Mouse (Mus musculus): ENCODE measurements around the gene Prss3. TPM values are rescaled to one million over a fixed set of nuclear protein-coding genes. Genes with fewer than 3 reads are reported as not detected.
"Not testable (repeated sequence)": the region's sequence is repeated elsewhere in the genome, so short reads cannot be mapped to it uniquely, and the experiment has no call there.

The Prss3 gene
- 0.23 TPM in 1 of 2 replicates, not detected in the other for polyA plus RNA-seq (2016; fragmentation: Nextera tagmentation; extraction: Ambion mirVana)

DNA sequence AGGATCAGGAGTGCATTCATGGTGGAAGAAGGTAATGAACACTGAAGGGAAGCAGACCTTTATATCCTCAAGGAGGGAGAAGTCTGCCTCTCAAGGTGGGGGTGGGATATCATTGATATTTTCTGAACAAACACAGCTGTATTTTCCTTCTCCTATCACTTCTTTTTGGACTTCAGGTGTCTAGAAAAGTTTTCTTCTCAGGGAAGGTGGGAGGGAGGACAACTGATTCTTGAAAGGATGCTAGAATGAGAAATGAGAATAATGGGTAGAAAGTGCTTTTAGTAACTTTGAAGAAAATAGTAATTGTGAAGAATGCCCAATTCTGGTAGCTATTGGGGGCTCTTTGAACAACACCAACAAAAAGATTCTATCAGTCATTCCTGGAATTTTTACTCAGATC is at the start of gene Prss3:
Gene Prss3 (minus strand): TSS at position 101 of the 400 bp plus-strand sequence.
- not testable (repeated sequence) for H3K27me3 ChIP-seq; H3K27ac ChIP-seq; H3K4me2 ChIP-seq (replicated peaks); H3K9me3 ChIP-seq; H3K4me1 ChIP-seq; H3K36me3 ChIP-seq; H3K9ac ChIP-seq; ATAC-seq (ENCODE audit: insufficient number of reproducible peaks, insufficient read depth, low FRiP score, low TSS enrichment); H3K4me3 ChIP-seq

DNA sequence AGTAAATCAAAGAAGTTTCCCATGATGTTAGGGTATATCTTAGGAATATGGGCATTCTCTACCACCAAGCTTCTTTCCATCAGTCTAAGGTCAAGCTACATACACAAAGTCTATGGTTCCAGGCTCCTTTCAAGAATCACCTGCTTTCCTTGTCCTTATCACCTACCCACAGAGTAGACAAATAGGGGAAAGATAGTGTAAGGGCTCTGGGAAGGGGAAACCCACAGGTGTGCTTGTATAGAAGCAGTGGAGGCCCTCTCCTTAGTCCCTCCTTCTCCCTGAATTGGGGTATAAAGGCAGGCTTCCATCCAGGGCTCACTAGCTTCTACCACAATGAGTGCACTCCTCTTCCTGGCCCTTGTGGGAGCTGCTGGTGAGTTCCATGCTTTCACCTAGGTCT is 14.6 kb upstream of the Prss3 start, which contains the start of gene Gm5771:
Gene Gm5771 (plus strand): TSS at position 301 of the 400 bp plus-strand sequence.
- not testable (repeated sequence) for H3K4me3 ChIP-seq; H3K4me1 ChIP-seq; H3K4me2 ChIP-seq (replicated peaks); H3K27me3 ChIP-seq; H3K27ac ChIP-seq; ATAC-seq (ENCODE audit: insufficient number of reproducible peaks, insufficient read depth, low FRiP score, low TSS enrichment); H3K9me3 ChIP-seq; H3K36me3 ChIP-seq; H3K9ac ChIP-seq

DNA sequence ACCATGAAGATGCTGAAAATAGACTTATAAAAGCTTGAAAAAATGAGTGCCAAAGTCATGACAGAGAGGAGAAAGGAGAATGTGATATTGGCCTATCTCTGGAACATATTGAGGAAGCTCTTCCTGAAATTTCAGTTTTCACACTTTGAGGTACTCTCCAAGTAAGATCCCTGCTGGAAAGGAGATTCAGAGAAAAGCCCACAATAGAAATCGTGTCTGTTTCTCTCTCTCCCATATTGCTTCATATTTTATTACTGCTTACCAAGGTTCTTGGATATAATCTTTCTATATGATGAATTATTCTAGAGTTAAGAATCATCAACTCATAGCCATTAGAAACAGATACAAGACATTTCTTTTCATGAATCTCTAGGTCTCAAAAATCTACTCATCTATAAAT is 14.2 kb upstream of the Prss3 start:
- not testable (repeated sequence) for H3K27ac ChIP-seq; H3K27me3 ChIP-seq; ATAC-seq (ENCODE audit: insufficient number of reproducible peaks, insufficient read depth, low FRiP score, low TSS enrichment); H3K36me3 ChIP-seq; H3K4me2 ChIP-seq (replicated peaks); H3K9me3 ChIP-seq; H3K4me3 ChIP-seq; H3K9ac ChIP-seq; H3K4me1 ChIP-seq
- 62% methylated on average over 1 of the region's 1 CpGs for WGBS

DNA sequence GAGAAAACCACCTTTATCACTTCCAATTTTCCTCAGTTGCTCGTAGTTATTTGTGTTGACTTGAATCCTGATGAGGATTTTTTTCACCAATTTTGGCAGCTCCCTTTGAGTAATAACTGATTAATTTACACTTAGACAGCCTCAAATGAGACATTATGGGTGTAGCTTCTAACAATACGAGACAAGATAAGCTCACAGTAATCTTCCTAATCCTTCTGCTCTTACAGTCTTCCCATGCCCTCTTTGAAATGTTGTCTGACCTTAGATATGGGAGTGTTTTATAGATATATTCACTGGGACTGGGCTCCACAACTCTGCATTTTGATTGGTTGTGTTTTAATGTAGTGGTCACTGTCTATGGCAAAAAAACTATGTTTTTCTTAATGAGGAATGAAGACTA is 9.3 kb upstream of the Prss3 start:
- Histone ChIP-seq H3K36me3 (no peaks in the 10 kb centered on the region), H3K9ac (no peak overlapping the region), H3K27me3 (no peaks in the 10 kb centered on the region), H3K4me2 (replicated peaks) (no peak overlapping the region), H3K9me3 (no peaks in the 10 kb centered on the region), H3K4me1 (no peaks in the 10 kb centered on the region), H3K4me3 (no peak overlapping the region), H3K27ac (no peak overlapping the region)
- WGBS = 78% methylated on average over 2 of the region's 2 CpGs
- no peak for ATAC-seq (ENCODE audit: insufficient number of reproducible peaks, insufficient read depth, low FRiP score, low TSS enrichment)

DNA sequence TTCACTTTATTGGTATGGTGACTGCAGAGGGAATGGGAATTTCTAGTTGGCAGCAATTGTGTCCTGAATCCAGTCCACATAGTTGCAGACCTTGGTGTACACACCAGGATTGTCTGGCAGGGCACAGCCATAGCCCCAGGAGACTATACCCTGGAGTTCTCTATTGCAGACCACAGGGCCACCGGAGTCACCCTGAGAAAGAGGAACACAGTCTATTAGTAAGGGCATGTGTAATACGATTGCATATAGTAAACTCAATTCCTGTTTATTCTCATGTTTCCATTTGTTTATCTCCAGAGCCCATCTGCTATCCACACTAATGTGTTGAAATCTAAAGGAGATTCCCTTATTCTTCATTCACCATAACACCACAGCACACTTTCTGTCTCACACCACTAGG is 3.7 kb downstream of the Prss3 start:
- WGBS = 72% methylated on average over 2 of the region's 2 CpGs
- not testable (repeated sequence) for H3K4me3 ChIP-seq, H3K9me3 ChIP-seq

DNA sequence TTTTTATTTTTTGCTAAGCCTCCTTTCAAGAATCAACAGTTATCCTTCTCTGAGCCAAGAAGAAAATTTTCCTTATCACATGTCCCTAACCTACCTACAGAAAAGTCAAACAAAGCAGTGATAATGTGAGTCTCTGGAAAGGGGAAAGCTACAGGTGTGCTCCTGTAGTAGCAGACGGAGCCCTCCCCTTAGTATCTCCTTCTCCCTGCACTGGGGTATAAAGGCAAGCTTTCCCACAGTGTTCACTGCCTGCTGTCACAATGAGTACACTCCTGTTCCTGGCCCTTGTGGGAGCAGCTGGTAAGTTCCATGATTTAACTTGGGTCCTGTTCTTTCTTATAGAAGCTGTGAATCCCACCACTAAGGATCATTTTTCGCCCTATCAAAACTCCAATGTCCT is 23.5 kb downstream of the Prss3 start, which contains the start of gene Try10:
Gene Try10 (plus strand): TSS at position 174 of the 400 bp plus-strand sequence.
- 83% methylated on average over 2 of the region's 2 CpGs for WGBS

More for the DNA sequence above, 3.7 kb downstream of the Prss3 start:
- H3K4me1 ChIP-seq; ATAC-seq (ENCODE audit: insufficient number of reproducible peaks, insufficient read depth, low FRiP score, low TSS enrichment); H3K27ac ChIP-seq; H3K9ac ChIP-seq; H3K36me3 ChIP-seq; H3K4me2 ChIP-seq (replicated peaks); H3K27me3 ChIP-seq: not testable (repeated sequence)

More for the DNA sequence above, 23.5 kb downstream of the Prss3 start, which contains the start of gene Try10:
- Histone ChIP-seq H3K4me1 (no peaks in the 10 kb centered on the region), H3K9ac (no peak within 1 kb of the TSS), H3K4me3 (no peak within 1 kb of the TSS), H3K9me3 (no peaks in the 10 kb centered on the region), H3K36me3 (no peaks in the 10 kb centered on the region), H3K27ac (no peak within 1 kb of the TSS), H3K27me3 (no peaks in the 10 kb centered on the region), H3K4me2 (replicated peaks) (no peak within 1 kb of the TSS)
- ATAC-seq (ENCODE audit: insufficient number of reproducible peaks, insufficient read depth, low FRiP score, low TSS enrichment) = no peak

Other genes starting within 250 kb of the Prss3 start
- not detected in 2 replicates for gene Try4, start 75.4 kb downstream of the Prss3 start, polyA plus RNA-seq (2016; fragmentation: Nextera tagmentation; extraction: Ambion mirVana)
- not detected in 2 replicates for gene Try5, start 60.8 kb downstream of the Prss3 start, polyA plus RNA-seq (2016; fragmentation: Nextera tagmentation; extraction: Ambion mirVana)
- not detected in 2 replicates for gene Try10, start 23.6 kb downstream of the Prss3 start, polyA plus RNA-seq (2016; fragmentation: Nextera tagmentation; extraction: Ambion mirVana)
- gene Gm5771, start 14.7 kb upstream of the Prss3 start, polyA plus RNA-seq (2016; fragmentation: Nextera tagmentation; extraction: Ambion mirVana) = not detected in 2 replicates
- 0.34 and 0.60 TPM in 2 replicates for gene Gm10334, start 68.5 kb upstream of the Prss3 start, polyA plus RNA-seq (2016; fragmentation: Nextera tagmentation; extraction: Ambion mirVana)
- gene Prss1, start 81.3 kb upstream of the Prss3 start, polyA plus RNA-seq (2016; fragmentation: Nextera tagmentation; extraction: Ambion mirVana) = not detected in 2 replicates
- gene Prss2, start 144.1 kb upstream of the Prss3 start, polyA plus RNA-seq (2016; fragmentation: Nextera tagmentation; extraction: Ambion mirVana) = not detected in 2 replicates
- 25.9 and 27.2 TPM in 2 replicates for gene Ephb6, start 227.8 kb upstream of the Prss3 start, polyA plus RNA-seq (2016; fragmentation: Nextera tagmentation; extraction: Ambion mirVana)